Mouse (Mus musculus): ENCODE measurements around the gene Slc35c1. TPM values are rescaled to one million over a fixed set of nuclear protein-coding genes. Genes with fewer than 3 reads are reported as not detected.

Gene Slc35c1
- polyA plus RNA-seq (2012; rRNA removed) = 6.9 and 7.8 TPM in 2 replicates

DNA sequence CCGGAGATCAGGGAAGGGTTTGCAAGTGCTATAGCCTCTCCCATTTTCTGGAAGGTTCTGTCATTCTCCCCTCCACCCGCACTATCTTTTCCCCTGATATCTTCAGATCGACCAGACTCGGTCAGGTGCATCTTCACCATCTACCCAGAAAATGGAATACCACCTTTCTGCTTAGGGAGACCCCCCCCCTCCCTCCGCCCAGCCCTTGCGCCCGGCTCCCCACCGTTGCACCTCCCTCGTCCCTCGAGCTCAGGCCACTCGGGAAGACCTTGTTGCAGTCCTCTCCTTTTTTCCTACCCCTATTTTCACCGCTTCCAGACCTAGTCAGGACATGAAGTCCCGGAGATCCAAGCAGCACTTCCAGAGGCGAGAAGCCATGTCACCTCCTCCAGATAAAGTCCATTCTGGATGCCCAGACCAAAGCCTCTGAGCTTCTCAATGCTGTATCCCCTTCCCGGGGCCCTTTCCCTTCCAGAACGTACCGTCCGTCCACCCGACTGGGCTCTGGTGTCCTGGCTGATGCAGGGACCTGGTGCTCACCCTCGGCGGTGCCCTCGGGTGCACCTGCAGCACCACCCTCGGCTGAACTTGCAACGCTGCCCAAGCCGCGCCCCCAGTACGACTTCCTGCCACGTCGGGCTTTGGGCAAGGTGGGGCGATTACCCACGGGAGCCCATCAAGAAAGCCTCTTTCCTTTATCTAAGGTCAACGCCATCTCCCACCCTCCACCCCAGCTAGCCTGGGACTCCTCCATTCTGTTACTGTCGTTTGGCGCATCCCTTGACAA, at the start of gene Slc35c1:
Slc35c1 (minus strand) TSS at position 618 of the 787 bp plus-strand sequence.
- Histone ChIP-seq H3K4me3 (ENCODE audit: control insufficient read depth, low read depth, low read length) (peak within 1 kb of the TSS; percentile 96), H3K27me3 (ENCODE audit: control insufficient read depth, insufficient read depth, low read length) (no peaks in the 10 kb centered on the region), H3K4me1 (ENCODE audit: control insufficient read depth, insufficient read depth, low read length) (peaks cover 21% of the 10 kb centered on the region), H3K36me3 (ENCODE audit: control insufficient read depth, insufficient read depth, low read length) (no peaks in the 10 kb centered on the region), H3K27ac (ENCODE audit: control insufficient read depth, insufficient read depth, low read depth, low read length) (peak within 1 kb of the TSS; percentile 73)
- TF ChIP-seq CTCF (IDR thresholded peaks at IDR 0.05; ENCODE audit: control insufficient read depth, insufficient read depth, insufficient replicate concordance, low read depth, low read length) (no peak), POLR2A (IDR thresholded peaks at IDR 0.05; ENCODE audit: control insufficient read depth, low read depth, low read length) (no peak)

DNA sequence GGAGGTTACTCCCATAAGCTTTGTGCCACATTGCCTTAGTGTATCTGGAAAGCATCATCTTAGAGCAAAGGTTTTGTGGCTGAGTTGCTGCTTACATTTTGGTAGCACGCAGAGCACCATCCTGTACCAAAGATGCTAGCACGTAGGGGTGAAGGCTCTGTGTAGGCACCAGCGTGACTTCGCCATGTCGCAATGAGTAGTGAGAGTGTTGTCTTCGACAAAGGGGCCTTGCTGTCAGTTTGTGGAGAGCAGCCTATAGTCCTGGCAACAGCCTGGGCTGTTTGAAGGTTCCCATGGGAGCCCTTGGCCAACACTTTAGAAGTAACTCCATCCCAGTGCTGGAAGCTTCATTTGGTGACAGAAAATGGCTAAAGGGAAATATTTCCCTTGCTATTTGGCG, 45.0 kb upstream of the Slc35c1 start:
- Histone ChIP-seq H3K36me3 (ENCODE audit: control insufficient read depth, insufficient read depth, low read length) (no peaks in the 10 kb centered on the region), H3K4me3 (ENCODE audit: control insufficient read depth, low read depth, low read length) (no peak overlapping the region), H3K27ac (ENCODE audit: control insufficient read depth, insufficient read depth, low read depth, low read length) (no peak overlapping the region), H3K4me1 (ENCODE audit: control insufficient read depth, insufficient read depth, low read length) (no peaks in the 10 kb centered on the region), H3K27me3 (ENCODE audit: control insufficient read depth, insufficient read depth, low read length) (no peaks in the 10 kb centered on the region)
- TF ChIP-seq POLR2A (IDR thresholded peaks at IDR 0.05; ENCODE audit: control insufficient read depth, low read depth, low read length) (no peak), CTCF (IDR thresholded peaks at IDR 0.05; ENCODE audit: control insufficient read depth, insufficient read depth, insufficient replicate concordance, low read depth, low read length) (no peak)

DNA sequence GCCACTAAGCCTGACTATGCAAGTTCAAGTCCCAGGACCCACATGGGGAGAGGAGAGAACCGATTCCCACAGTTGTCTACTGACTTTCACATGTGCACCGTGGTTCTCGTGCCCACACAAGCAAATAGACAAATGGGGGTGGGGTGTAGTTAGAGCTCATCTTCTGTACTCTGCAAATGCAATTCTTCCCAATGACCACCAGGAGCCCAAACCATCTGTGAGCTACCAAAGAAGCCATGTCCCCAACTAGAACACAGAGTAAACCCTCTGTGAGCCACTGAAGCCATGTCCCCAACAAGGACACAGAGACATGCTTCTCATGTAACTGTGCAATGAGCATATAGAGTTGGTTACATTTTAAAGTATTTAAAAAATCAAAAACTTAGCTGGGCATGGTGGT, 43.1 kb upstream of the Slc35c1 start:
- Histone ChIP-seq H3K4me3 (ENCODE audit: control insufficient read depth, low read depth, low read length) (no peak overlapping the region), H3K27ac (ENCODE audit: control insufficient read depth, insufficient read depth, low read depth, low read length) (no peak overlapping the region), H3K36me3 (ENCODE audit: control insufficient read depth, insufficient read depth, low read length) (no peaks in the 10 kb centered on the region), H3K27me3 (ENCODE audit: control insufficient read depth, insufficient read depth, low read length) (no peaks in the 10 kb centered on the region), H3K4me1 (ENCODE audit: control insufficient read depth, insufficient read depth, low read length) (no peaks in the 10 kb centered on the region; the same call in 1 of the 2 replicates)
- TF ChIP-seq CTCF (IDR thresholded peaks at IDR 0.05; ENCODE audit: control insufficient read depth, insufficient read depth, insufficient replicate concordance, low read depth, low read length) = no peak
- no peak for TF ChIP-seq POLR2A (IDR thresholded peaks at IDR 0.05; ENCODE audit: control insufficient read depth, low read depth, low read length)

DNA sequence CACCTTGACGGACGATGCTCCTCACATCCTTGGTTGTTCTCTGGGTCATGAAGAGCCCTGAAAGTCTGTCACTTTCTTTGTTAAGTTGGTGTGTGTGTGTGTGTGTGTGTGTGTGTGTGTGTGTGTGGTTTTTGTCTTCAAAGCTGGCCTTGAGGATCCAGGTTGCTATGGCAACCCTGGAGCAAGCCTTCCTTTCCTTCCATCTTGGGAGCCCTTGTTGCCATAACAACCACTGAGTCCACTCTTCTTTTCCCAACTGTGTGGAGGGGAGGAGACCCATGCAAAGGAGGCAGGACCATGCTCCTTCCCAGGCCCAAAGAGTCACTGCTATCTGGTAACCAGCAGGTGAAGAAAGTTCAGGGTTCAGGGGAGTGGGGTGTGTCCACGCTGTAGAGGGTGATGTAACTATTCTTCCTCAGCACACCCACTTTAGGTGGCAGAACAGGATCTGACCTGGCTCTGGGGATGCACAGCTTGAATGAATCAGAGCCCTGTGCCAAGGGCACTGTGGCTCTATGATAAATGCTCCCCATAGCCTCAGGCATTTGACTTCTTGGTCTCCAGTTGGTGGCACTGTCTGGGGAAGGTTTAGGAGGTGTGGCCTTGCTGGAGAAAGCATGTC, 39.5 kb upstream of the Slc35c1 start:
- peak; percentile 34; the same call in 1 of the 2 replicates for TF ChIP-seq POLR2A (IDR thresholded peaks at IDR 0.05; ENCODE audit: control insufficient read depth, low read depth, low read length)
- TF ChIP-seq CTCF (IDR thresholded peaks at IDR 0.05; ENCODE audit: control insufficient read depth, insufficient read depth, insufficient replicate concordance, low read depth, low read length) = no peak
- no peaks in the 10 kb centered on the region; the same call in 1 of the 2 replicates for H3K4me1 ChIP-seq (ENCODE audit: control insufficient read depth, insufficient read depth, low read length)
- H3K36me3 ChIP-seq (ENCODE audit: control insufficient read depth, insufficient read depth, low read length) = no peaks in the 10 kb centered on the region

DNA sequence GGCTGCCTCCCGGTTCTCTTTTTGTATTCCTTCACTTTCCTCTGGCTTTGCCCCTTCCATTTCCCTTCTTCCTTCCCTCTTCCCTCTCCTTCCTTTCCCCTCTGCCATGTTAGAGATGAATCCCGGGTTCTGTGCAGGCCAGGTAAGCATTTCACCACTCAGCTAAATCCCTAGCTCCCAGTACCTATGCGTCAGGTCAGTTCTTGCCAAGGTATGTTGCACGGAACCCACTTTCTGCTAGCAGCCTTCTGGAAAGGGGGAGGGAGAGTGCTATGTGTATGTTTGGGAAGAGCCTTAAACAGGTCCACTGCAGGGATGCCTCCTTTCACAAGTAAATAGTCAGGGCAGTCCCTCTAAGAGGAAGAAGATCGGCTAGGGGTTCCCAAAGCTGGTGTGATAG, 36.8 kb upstream of the Slc35c1 start:
- H3K27ac ChIP-seq (ENCODE audit: control insufficient read depth, insufficient read depth, low read depth, low read length) = no peak overlapping the region
- no peak for TF ChIP-seq POLR2A (IDR thresholded peaks at IDR 0.05; ENCODE audit: control insufficient read depth, low read depth, low read length)
- no peak for TF ChIP-seq CTCF (IDR thresholded peaks at IDR 0.05; ENCODE audit: control insufficient read depth, insufficient read depth, insufficient replicate concordance, low read depth, low read length)
- no peaks in the 10 kb centered on the region for H3K27me3 ChIP-seq (ENCODE audit: control insufficient read depth, insufficient read depth, low read length)
- H3K4me1 ChIP-seq (ENCODE audit: control insufficient read depth, insufficient read depth, low read length) = no peaks in the 10 kb centered on the region; the same call in 1 of the 2 replicates
- no peaks in the 10 kb centered on the region for H3K36me3 ChIP-seq (ENCODE audit: control insufficient read depth, insufficient read depth, low read length)
- no peak overlapping the region for H3K4me3 ChIP-seq (ENCODE audit: control insufficient read depth, low read depth, low read length)

More for the DNA sequence above, 39.5 kb upstream of the Slc35c1 start:
- Histone ChIP-seq H3K4me3 (ENCODE audit: control insufficient read depth, low read depth, low read length) (peak overlapping the region; percentile 83), H3K27me3 (ENCODE audit: control insufficient read depth, insufficient read depth, low read length) (no peaks in the 10 kb centered on the region), H3K27ac (ENCODE audit: control insufficient read depth, insufficient read depth, low read depth, low read length) (no peak overlapping the region)

DNA sequence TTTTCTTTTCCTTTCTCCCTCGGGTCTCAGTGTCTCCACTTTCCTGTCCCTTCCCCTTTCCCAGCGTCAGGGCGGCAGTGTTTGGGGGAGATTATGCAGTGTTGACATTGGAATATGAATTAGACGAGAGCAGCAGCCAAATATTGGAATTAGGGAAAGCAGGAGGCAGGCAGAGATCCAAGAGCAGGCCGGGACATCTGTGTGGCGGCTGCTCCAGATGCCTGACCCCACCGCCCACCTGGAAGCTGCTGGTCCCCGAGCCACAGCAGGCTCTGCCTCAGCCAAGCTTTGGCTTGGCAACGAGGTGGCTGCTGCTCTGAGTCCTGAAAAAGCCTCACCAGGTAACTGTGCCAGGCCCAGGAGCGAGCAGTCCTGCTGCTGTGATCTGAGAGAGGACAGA, 36.3 kb upstream of the Slc35c1 start:
- Histone ChIP-seq H3K27ac (ENCODE audit: control insufficient read depth, insufficient read depth, low read depth, low read length) (no peak overlapping the region), H3K36me3 (ENCODE audit: control insufficient read depth, insufficient read depth, low read length) (no peaks in the 10 kb centered on the region), H3K27me3 (ENCODE audit: control insufficient read depth, insufficient read depth, low read length) (no peaks in the 10 kb centered on the region), H3K4me1 (ENCODE audit: control insufficient read depth, insufficient read depth, low read length) (no peaks in the 10 kb centered on the region; the same call in 1 of the 2 replicates), H3K4me3 (ENCODE audit: control insufficient read depth, low read depth, low read length) (no peak overlapping the region)
- TF ChIP-seq POLR2A (IDR thresholded peaks at IDR 0.05; ENCODE audit: control insufficient read depth, low read depth, low read length) = no peak
- TF ChIP-seq CTCF (IDR thresholded peaks at IDR 0.05; ENCODE audit: control insufficient read depth, insufficient read depth, insufficient replicate concordance, low read depth, low read length) = no peak

DNA sequence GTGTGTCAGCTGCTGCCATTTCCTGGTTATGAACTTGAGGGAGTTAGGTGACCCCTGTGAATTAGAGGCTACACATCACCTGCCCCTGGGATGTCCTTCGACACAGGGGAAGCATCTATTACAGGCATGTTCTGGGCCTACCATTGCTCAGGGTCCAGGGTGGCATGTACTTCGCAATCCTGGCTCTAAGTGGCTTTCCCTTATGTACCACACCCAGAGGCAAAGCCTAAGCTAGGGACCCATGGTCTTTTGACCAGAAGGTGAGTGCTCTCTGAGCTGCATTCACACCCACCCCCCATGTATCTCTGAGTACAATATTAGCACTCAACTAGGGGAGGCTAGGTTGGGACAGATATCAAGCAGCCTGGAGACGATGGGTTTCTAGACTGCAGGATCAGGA, 34.6 kb upstream of the Slc35c1 start:
- Histone ChIP-seq H3K4me3 (ENCODE audit: control insufficient read depth, low read depth, low read length) (no peak overlapping the region), H3K4me1 (ENCODE audit: control insufficient read depth, insufficient read depth, low read length) (no peaks in the 10 kb centered on the region; the same call in 1 of the 2 replicates), H3K36me3 (ENCODE audit: control insufficient read depth, insufficient read depth, low read length) (no peaks in the 10 kb centered on the region), H3K27ac (ENCODE audit: control insufficient read depth, insufficient read depth, low read depth, low read length) (no peak overlapping the region), H3K27me3 (ENCODE audit: control insufficient read depth, insufficient read depth, low read length) (no peaks in the 10 kb centered on the region)
- no peak for TF ChIP-seq CTCF (IDR thresholded peaks at IDR 0.05; ENCODE audit: control insufficient read depth, insufficient read depth, insufficient replicate concordance, low read depth, low read length)
- no peak for TF ChIP-seq POLR2A (IDR thresholded peaks at IDR 0.05; ENCODE audit: control insufficient read depth, low read depth, low read length)
